Mouse (Mus musculus) heart, postnatal 0 days (tissue): Measurements from ENCODE around the gene Cxcl2. TPM values are rescaled to one million over a fixed set of nuclear protein-coding genes. Genes with fewer than 3 reads are reported as not detected.

ENCODE experiments used
- ATAC-seq: fragments of 200-750 bp; cut with Nextera tagmentation; 2 replicates; pipeline ENCODE4 v1.8.0; 2017; ENCODE audit warnings: low read depth, moderate number of reproducible peaks, moderate library complexity; ENCODE audit not compliant: insufficient read depth
- DNase-seq: peaks from one replicate; pipeline ENCODE4 v3.0.0-alpha.2; 2016; ENCODE audit warnings: low spot score
- H3K27ac ChIP-seq: fragments of 300-500 bp; sonication (generic); 2 replicates; pipeline ENCODE4 v1.5.1; 2014; ENCODE audit warnings: low read depth, mild to moderate bottlenecking
- H3K27me3 ChIP-seq: fragments of 300-500 bp; sonication (generic); 2 replicates; pipeline ENCODE4 v1.6.1; 2014; ENCODE audit warnings: low read length, mixed read lengths; ENCODE audit not compliant: control insufficient read depth, insufficient read depth
- H3K36me3 ChIP-seq: fragments of 300-500 bp; sonication (generic); replicated peaks from 2 replicates; pipeline ENCODE4 v1.6.1; 2014; ENCODE audit warnings: low read length, mixed read lengths; ENCODE audit not compliant: control insufficient read depth, insufficient read depth
- H3K4me1 ChIP-seq: fragments of 300-500 bp; sonication (generic); 2 replicates; pipeline ENCODE4 v1.6.1; 2014; ENCODE audit warnings: antibody characterized with exemption; ENCODE audit not compliant: control insufficient read depth, insufficient read depth
- H3K4me2 ChIP-seq: fragments of 300-500 bp; sonication (generic); 2 replicates; pipeline ENCODE4 v1.6.1; 2014; ENCODE audit warnings: low read depth, mild to moderate bottlenecking, low read length, moderate library complexity
- H3K4me3 ChIP-seq: fragments of 300-500 bp; sonication (generic); 2 replicates; pipeline ENCODE4 v1.5.1; 2014; ENCODE audit warnings: low read depth, low read length
- H3K9ac ChIP-seq: fragments of 300-500 bp; sonication (generic); replicated peaks from 2 replicates; pipeline ENCODE4 v1.6.1; 2014; ENCODE audit warnings: low read depth, low read length, mixed read lengths
- H3K9me3 ChIP-seq: fragments of 300-500 bp; sonication (generic); replicated peaks from 2 replicates; pipeline ENCODE4 v1.6.1; 2016; ENCODE audit warnings: low read length; ENCODE audit not compliant: control insufficient read depth
- CTCF ChIP-seq: IDR thresholded peaks from 2 replicates; pipeline ENCODE4 v1.5.1; 2016; ENCODE audit warnings: antibody characterized with exemption, control low read depth, low read depth
- EP300 ChIP-seq: IDR thresholded peaks from 2 replicates; pipeline ENCODE4 v1.6.1; 2016; ENCODE audit warnings: antibody characterized with exemption, low read depth
- WGBS: fragments of 180-500 bp; shearing (Covaris S2); extraction: QIAGEN DNeasy Blood & Tissue Kit; methylation state at CpG from one replicate; pipeline ENCODE4 v1.1.7; 2014; 5-methylcytosine and 5-hydroxymethylcytosine counted together
- polyA plus RNA-seq: library from polyadenylated mRNA; unstranded; fragments of >200 nt; fragmentation: Nextera tagmentation; extraction: Ambion mirVana; gene quantifications from 2 replicates; pipeline ENCODE4 v1.2.1, GENCODE M21; 2015
- total RNA-seq: library from RNA; depleted of rRNA; stranded (reverse); fragments of >200 nt; gene quantifications from 2 replicates; pipeline ENCODE4 v1.2.3, GENCODE M21; 2014; ENCODE audit warnings: low replicate concordance

Gene Cxcl2
- total and polyA plus RNA-seq, 2 experiments from 2014 or later, result not detected

GRCm38 (mm10) chr5:90897429-90897828, 6.2 kb upstream of the Cxcl2 start:
- no peak for DNase-seq

GRCm38 (mm10) chr5:90899308-90899707, 4.4 kb upstream of the Cxcl2 start:
- 66% methylated on average over 5 of the region's 5 CpGs for WGBS
- Histone ChIP-seq H3K36me3 (no peaks in the 10 kb centered on the region), H3K4me1 (0 out of 2 replicates have a peak, but pooled peaks cover 4% of the 10 kb centered on the region), H3K9me3 (no peaks in the 10 kb centered on the region), H3K27me3 (peaks cover 13% of the 10 kb centered on the region), H3K27ac (no peak overlapping the region), H3K9ac (no peak overlapping the region), H3K4me2 (no peak overlapping the region), H3K4me3 (no peak overlapping the region)
- TF ChIP-seq EP300 (no peak), CTCF (no peak)
- no peak for DNase-seq
- ATAC-seq, result no peak

More at GRCm38 (mm10) chr5:90897429-90897828, 6.2 kb upstream of the Cxcl2 start:
- TF ChIP-seq EP300 (no peak), CTCF (no peak)
- 65% methylated on average over 3 of the region's 3 CpGs for WGBS
- no peak overlapping the region for H3K9ac ChIP-seq
- no peaks in the 10 kb centered on the region for H3K4me1 ChIP-seq
- no peak overlapping the region for H3K4me3 ChIP-seq
- no peak for ATAC-seq
- H3K4me2 ChIP-seq, result no peak overlapping the region
- H3K36me3 ChIP-seq, result no peaks in the 10 kb centered on the region
- no peaks in the 10 kb centered on the region for H3K9me3 ChIP-seq
- no peaks in the 10 kb centered on the region for H3K27me3 ChIP-seq
- H3K27ac ChIP-seq, result no peak overlapping the region

DNA sequence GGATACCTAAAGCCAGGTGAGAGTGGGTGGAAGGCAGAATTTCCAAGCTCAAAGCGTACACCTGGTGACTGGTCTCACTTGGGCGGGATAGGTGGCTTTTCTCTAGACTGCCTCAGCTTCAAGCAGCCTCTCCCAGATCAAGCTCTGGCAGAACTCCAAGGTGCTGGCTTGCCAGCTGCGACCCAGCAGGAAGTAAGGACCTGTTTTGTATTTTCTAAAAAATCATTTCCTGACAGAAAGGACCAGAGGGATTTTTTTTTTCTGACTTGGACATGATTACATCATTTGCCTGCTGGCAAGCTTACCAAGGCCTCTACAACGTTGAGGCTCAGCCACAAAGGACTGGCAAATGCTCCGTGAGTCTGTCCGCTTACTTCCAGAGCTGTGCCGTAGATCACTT, 3.5 kb upstream of the Cxcl2 start:
- Histone ChIP-seq H3K4me3 (no peak overlapping the region), H3K27ac (no peak overlapping the region), H3K4me1 (0 out of 2 replicates have a peak, but pooled peaks cover 4% of the 10 kb centered on the region), H3K9me3 (no peaks in the 10 kb centered on the region), H3K36me3 (no peaks in the 10 kb centered on the region), H3K27me3 (peaks cover 20% of the 10 kb centered on the region), H3K9ac (no peak overlapping the region), H3K4me2 (no peak overlapping the region)
- WGBS, result 52% methylated on average over 7 of the region's 7 CpGs
- no peak for TF ChIP-seq EP300
- no peak for TF ChIP-seq CTCF
- no peak for ATAC-seq
- DNase-seq, result no peak

DNA sequence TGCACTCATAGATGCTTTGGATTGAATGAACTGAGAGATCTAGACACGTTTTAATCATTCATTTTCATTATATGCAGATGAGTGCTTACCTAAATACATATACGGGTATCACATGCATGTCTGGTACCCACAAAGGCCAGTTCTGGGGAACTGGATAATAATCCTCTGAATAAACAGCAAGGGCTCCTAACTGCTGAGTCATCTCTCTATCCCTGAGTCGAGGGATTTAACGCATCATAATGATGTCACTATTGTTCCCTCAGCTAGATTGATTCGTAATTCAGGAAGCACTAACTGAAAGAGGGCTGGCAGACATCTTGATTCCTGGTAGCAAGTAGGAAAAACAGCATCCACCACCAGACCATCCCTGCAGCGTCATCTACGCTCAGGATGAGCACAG, 3.0 kb upstream of the Cxcl2 start:
- DNase-seq (no peak), ATAC-seq (no peak)
- Histone ChIP-seq H3K4me3 (no peak overlapping the region), H3K4me2 (no peak overlapping the region), H3K4me1 (0 out of 2 replicates have a peak, but pooled peaks cover 4% of the 10 kb centered on the region), H3K9me3 (no peaks in the 10 kb centered on the region), H3K27me3 (peaks cover 23% of the 10 kb centered on the region), H3K36me3 (no peaks in the 10 kb centered on the region), H3K27ac (no peak overlapping the region), H3K9ac (no peak overlapping the region)
- WGBS, result 68% methylated on average over 7 of the region's 7 CpGs
- TF ChIP-seq EP300 (no peak), CTCF (no peak)

DNA sequence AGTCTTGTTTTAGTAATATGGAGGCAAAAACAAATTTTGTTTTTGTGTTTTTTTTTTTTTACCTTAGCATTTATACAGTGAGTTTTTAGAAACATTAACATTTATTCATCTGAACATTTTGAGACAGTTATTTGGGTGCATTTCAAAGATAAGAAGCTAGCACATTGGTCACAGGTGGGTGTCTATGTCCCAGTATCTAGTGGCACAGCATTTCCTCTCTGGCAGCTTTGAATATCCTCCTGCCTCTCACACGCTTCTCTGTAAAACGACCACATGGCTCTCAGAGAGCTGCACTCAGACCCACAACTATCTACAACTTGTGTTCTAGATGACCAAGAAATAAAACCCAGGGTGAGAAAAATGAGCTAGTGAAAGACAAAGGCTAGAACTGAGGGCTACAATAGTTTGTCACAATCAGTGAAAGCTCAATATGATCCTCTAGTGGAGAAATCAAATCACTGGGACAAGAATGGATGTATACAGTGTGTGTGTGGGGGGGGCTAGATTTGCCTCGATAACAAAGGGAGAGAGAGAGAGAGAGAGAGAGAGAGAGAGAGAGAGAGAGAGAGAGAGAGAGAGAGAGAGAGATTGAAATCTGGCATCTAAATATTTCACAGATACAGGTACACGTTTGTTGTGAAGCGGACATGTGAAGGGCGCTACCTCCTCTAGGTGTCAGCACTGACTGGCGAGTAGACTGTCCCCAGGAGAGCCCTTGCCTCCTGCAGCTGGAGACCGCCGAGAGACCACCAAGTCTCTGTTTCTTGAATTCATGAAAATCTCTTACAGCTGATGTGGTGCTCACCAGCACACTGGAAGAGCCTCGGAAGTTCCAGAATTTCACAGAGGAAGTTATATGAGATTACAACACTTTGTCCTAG, 1.1 kb upstream of the Cxcl2 start:
- Histone ChIP-seq H3K9ac (no peak overlapping the region), H3K4me1 (0 out of 2 replicates have a peak, but pooled peaks cover 4% of the 10 kb centered on the region)
- 6% methylated on average over 10 of the region's 10 CpGs for WGBS

More for the DNA sequence above, 1.1 kb upstream of the Cxcl2 start:
- H3K27ac ChIP-seq, result no peak overlapping the region
- H3K36me3 ChIP-seq, result no peaks in the 10 kb centered on the region
- peak overlapping the region; percentile 61 for H3K4me2 ChIP-seq
- no peaks in the 10 kb centered on the region for H3K9me3 ChIP-seq
- H3K27me3 ChIP-seq, result peaks cover 28% of the 10 kb centered on the region
- peak overlapping the region; percentile 32 for H3K4me3 ChIP-seq
- TF ChIP-seq CTCF, result peak; percentile 26
- no peak for TF ChIP-seq EP300
- ATAC-seq (no peak), DNase-seq (no peak)
